Mouse (Mus musculus) forebrain, postnatal 0 days (tissue): ENCODE results near the gene Rab3d. TPM values are rescaled to one million over a fixed set of nuclear protein-coding genes. Genes with fewer than 3 reads are reported as not detected.
A peak's percentile ranks its signal among the peaks of the same experiment; 100 is the strongest.

Source experiments
- ATAC-seq: fragments of 200-750 bp; cut with Nextera tagmentation; 2 replicates; pipeline ENCODE4 v1.8.0; 2017; ENCODE audit warnings: mild to moderate bottlenecking, moderate library complexity
- DNase-seq: peaks from one replicate; pipeline ENCODE4 v3.0.0-alpha.2; 2015
- H3K27ac ChIP-seq: fragments of 300-500 bp; sonication (generic); 2 replicates; pipeline ENCODE4 v1.5.1; 2014; ENCODE audit warnings: low read depth, mild to moderate bottlenecking, antibody characterized with exemption, low read length, moderate library complexity, mixed read lengths
- H3K27me3 ChIP-seq: fragments of 300-500 bp; sonication (generic); 2 replicates; pipeline ENCODE4 v1.6.1; 2014; ENCODE audit warnings: mild to moderate bottlenecking, low read length, mixed read lengths; ENCODE audit not compliant: insufficient read depth
- H3K36me3 ChIP-seq: fragments of 300-500 bp; sonication (generic); 2 replicates; pipeline ENCODE4 v1.6.1; 2014; ENCODE audit warnings: mild to moderate bottlenecking, moderate library complexity; ENCODE audit not compliant: insufficient read depth
- H3K4me1 ChIP-seq: fragments of 300-500 bp; sonication (generic); 2 replicates; pipeline ENCODE4 v1.6.1; 2014; ENCODE audit warnings: antibody characterized with exemption; ENCODE audit not compliant: insufficient read depth
- H3K4me2 ChIP-seq: fragments of 300-500 bp; sonication (generic); 2 replicates; pipeline ENCODE4 v1.6.1; 2014; ENCODE audit warnings: low read depth, mild to moderate bottlenecking, moderate library complexity
- H3K4me3 ChIP-seq: fragments of 300-500 bp; sonication (generic); 2 replicates; pipeline ENCODE4 v1.5.1; 2014; ENCODE audit warnings: low read depth, low read length, mixed read lengths
- H3K9ac ChIP-seq: fragments of 300-500 bp; sonication (generic); 2 replicates; pipeline ENCODE4 v1.6.1; 2014; ENCODE audit warnings: mild to moderate bottlenecking
- H3K9me3 ChIP-seq: fragments of 300-500 bp; sonication (generic); 2 replicates; pipeline ENCODE4 v1.6.1; 2016; ENCODE audit warnings: low read length
- CTCF ChIP-seq: sonication (generic); IDR thresholded peaks from 2 replicates; pipeline ENCODE4 v1.5.1; 2016; ENCODE audit warnings: antibody characterized with exemption, control low read depth, low read depth
- WGBS: fragments of 180-500 bp; shearing (Covaris S2); extraction: QIAGEN DNeasy Blood & Tissue Kit; methylation state at CpG from one replicate; pipeline ENCODE4 v1.1.7; 2014; 5-methylcytosine and 5-hydroxymethylcytosine counted together
- polyA plus RNA-seq: library from polyadenylated mRNA; unstranded; fragments of >200 nt; fragmentation: Nextera tagmentation; extraction: Ambion mirVana; gene quantifications from 2 replicates; pipeline ENCODE4 v1.2.1, GENCODE M21; 2015
- total RNA-seq: library from RNA; depleted of rRNA; stranded (reverse); fragments of >200 nt; gene quantifications from 2 replicates; pipeline ENCODE4 v1.2.3, GENCODE M21; 2014

The Rab3d gene
- total and polyA plus RNA-seq, 2 experiments from 2014 or later = 26.7 to 28.7 TPM

DNA sequence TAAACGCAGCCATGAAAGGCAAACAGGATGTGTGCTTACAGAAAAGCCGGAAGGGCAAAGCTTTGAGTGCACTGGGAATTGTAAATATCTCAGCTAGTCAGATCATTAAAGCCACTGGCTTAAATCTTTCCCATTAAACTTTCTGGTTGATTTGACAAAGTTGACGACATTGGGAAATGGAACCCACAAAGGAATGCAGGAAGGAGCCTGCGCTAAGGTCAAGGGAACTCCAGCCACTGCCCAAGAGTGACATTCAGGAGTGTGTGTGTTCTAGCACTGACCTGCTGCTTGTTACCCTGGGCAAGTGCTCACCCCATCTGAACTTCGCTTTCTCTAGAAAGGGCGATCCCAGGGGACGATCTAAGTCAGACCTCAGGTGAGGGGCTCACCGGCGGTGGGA is 42.1 kb upstream of the Rab3d start:
- no peak overlapping the region for H3K4me2 ChIP-seq
- WGBS = 52% methylated on average over 9 of the region's 9 CpGs
- no peak overlapping the region for H3K9ac ChIP-seq
- H3K4me1 ChIP-seq = peaks cover 9% of the 10 kb centered on the region; the same call in 1 of the 2 replicates
- H3K27ac ChIP-seq = no peak overlapping the region
- no peak for ATAC-seq
- no peak for TF ChIP-seq CTCF
- peaks cover 25% of the 10 kb centered on the region for H3K27me3 ChIP-seq
- H3K36me3 ChIP-seq = no peaks in the 10 kb centered on the region; the same call in 1 of the 2 replicates
- H3K4me3 ChIP-seq = no peak overlapping the region
- no peak for DNase-seq
- H3K9me3 ChIP-seq = no peaks in the 10 kb centered on the region

DNA sequence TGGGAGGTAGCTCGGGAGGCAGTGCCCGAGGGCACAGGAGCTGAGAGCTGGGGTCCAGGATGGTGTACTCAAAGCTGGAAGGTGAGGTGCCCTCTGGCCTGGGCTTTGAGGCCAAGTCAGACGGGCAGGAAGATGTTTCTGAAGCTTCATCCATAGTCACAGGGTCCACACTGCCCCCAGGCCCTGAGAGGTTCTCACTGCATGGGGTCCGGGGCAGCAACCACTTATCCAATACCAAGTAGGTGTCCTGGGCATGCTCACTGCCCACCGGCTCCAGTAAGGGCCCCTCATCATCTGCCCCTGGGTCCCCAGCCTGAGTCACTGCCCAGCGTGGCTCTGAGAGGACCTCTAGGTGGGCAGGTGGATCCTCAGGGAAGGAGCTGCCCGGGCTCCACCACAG is 41.3 kb upstream of the Rab3d start:
- no peak overlapping the region for H3K9ac ChIP-seq
- peaks cover 25% of the 10 kb centered on the region for H3K27me3 ChIP-seq
- H3K36me3 ChIP-seq = no peaks in the 10 kb centered on the region; the same call in 1 of the 2 replicates
- WGBS = 89% methylated on average over 7 of the region's 7 CpGs
- peaks cover 16% of the 10 kb centered on the region for H3K4me1 ChIP-seq
- H3K27ac ChIP-seq = no peak overlapping the region
- H3K4me2 ChIP-seq = no peak overlapping the region
- ATAC-seq (no peak), DNase-seq (no peak)
- H3K4me3 ChIP-seq = no peak overlapping the region
- no peak for TF ChIP-seq CTCF
- no peaks in the 10 kb centered on the region for H3K9me3 ChIP-seq

DNA sequence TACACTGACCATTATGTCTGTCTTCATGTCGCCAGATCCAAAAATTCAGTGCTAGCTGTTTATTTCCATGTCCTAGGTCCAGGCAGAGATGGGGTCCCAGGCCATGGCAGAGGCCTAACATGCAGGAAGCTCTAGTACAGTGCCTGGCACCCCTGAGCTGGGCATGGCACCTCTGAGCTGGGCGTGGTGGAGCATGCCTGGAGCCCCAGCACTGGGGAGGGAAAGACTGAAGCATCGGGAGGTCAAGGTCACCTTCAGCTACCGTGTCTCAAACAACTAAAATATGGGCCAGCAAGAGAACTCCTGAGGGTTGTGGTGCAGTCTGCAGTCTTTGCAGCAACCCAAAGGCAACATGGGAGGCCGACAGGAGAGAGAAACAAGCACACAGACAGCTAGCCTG is 40.4 kb upstream of the Rab3d start:
- no peak for ATAC-seq
- 87% methylated on average over 5 of the region's 5 CpGs for WGBS

DNA sequence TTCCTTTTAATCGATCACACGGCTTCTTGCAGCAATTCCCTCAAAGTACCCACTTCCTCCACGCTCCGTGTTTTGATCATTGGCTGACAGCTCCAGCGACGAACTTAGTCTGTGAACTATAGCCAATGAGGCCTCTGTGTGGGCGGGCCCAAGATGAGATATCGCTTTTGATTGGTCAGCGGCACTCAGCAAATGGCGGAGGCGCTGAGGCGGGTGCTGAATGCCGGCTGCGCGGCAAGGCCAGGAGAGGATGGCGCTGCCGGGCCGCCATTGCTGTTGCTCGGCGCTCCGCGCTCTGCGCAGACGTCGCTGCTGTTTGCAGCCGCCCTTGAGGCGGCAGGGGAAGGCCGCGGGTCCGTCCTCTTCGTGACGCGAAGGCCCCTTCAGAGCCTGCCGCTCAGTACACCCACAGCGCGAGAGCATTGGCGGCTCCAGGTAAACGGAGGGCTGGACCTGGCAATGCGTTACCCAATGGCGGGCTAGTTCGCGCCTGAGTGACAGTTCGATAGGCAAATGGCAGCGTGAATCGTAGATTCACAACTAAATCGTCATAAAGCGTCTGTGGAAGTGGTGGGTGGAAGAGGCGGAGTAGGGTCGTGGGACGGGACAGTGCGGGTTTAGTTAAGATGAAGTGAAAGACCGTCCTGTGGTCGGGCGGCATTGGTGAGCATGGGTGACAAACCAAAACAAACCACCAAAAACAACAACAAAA is 37.7 kb upstream of the Rab3d start, which contains the start of gene Swsap1:
Swsap1 (plus strand) TSS at position 186 of the 712 bp plus-strand sequence.
- TF ChIP-seq CTCF = 0 out of 2 replicates have a peak, but pooled peaks have one; percentile 5
- ATAC-seq (peak; percentile 97), DNase-seq (peak; percentile 100)
- peak within 1 kb of the TSS; percentile 58 for H3K4me3 ChIP-seq
- WGBS = under 1% methylated on average over 54 of the region's 54 CpGs
- H3K9me3 ChIP-seq = no peaks in the 10 kb centered on the region
- H3K27ac ChIP-seq = peak within 1 kb of the TSS; percentile 96
- peaks cover 8% of the 10 kb centered on the region for H3K27me3 ChIP-seq
- peak within 1 kb of the TSS; percentile 83 for H3K9ac ChIP-seq
- H3K36me3 ChIP-seq = no peaks in the 10 kb centered on the region; the same call in 1 of the 2 replicates
- peaks cover 17% of the 10 kb centered on the region for H3K4me1 ChIP-seq
- peak within 1 kb of the TSS; percentile 65 for H3K4me2 ChIP-seq

More for the DNA sequence above, 40.4 kb upstream of the Rab3d start:
- Histone ChIP-seq H3K27me3 (peaks cover 24% of the 10 kb centered on the region), H3K4me3 (no peak overlapping the region), H3K9me3 (no peaks in the 10 kb centered on the region), H3K4me2 (no peak overlapping the region), H3K36me3 (no peaks in the 10 kb centered on the region; the same call in 1 of the 2 replicates), H3K4me1 (peaks cover 21% of the 10 kb centered on the region), H3K9ac (no peak overlapping the region), H3K27ac (no peak overlapping the region)
- DNase-seq = no peak
- no peak for TF ChIP-seq CTCF

DNA sequence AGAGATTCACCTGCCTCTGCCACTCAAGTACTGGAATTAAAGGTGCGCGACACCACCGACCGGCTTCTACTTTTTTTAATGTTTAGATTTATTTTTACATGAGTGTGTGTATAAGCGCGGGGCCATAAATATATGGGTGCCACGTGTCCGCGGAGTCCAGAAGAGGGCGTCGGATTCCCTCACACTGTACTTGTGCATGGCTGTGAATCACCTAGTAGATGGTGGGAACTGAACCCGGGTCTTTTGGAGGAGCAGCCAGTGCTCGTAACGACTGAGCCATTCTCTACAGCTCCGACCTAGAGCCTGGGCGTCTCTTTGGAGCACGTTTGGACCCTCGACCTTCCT is 37.2 kb upstream of the Rab3d start:
- H3K4me2 ChIP-seq = peak overlapping the region; percentile 65
- H3K27ac ChIP-seq = peak overlapping the region; percentile 96
- H3K27me3 ChIP-seq = peaks cover 3% of the 10 kb centered on the region; the same call in 1 of the 2 replicates
- peak; percentile 49 for TF ChIP-seq CTCF
- peak overlapping the region; percentile 58 for H3K4me3 ChIP-seq
- no peak for DNase-seq
- peaks cover 17% of the 10 kb centered on the region for H3K4me1 ChIP-seq
- peak overlapping the region; percentile 83 for H3K9ac ChIP-seq
- no peaks in the 10 kb centered on the region for H3K9me3 ChIP-seq
- 2% methylated on average over 18 of the region's 18 CpGs for WGBS
- no peaks in the 10 kb centered on the region; the same call in 1 of the 2 replicates for H3K36me3 ChIP-seq
- ATAC-seq = peak; percentile 28

DNA sequence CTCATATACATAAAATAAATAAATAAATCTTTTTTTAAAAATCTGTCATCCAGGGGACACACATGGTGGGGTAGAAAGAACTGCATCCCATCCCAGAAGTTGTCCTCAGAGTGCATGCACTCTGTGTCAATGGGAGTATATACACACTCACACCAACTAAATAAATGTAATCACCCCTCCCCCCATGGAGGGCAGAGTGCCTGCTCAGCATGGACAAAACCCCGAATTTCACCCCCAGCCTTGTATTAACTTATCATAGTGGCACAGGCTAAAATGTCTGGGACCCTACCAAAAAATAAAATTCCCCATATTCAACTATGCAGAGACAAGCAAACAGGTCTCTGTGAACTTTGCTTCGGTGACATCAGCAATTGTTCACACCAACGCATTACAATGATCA is 36.6 kb upstream of the Rab3d start:
- Histone ChIP-seq H3K9me3 (no peaks in the 10 kb centered on the region), H3K4me3 (no peak overlapping the region), H3K27me3 (no peaks in the 10 kb centered on the region), H3K36me3 (no peaks in the 10 kb centered on the region; the same call in 1 of the 2 replicates), H3K27ac (no peak overlapping the region), H3K4me2 (no peak overlapping the region; the same call in 1 of the 2 replicates), H3K4me1 (peaks cover 17% of the 10 kb centered on the region), H3K9ac (no peak overlapping the region)
- TF ChIP-seq CTCF = no peak
- DNase-seq (no peak), ATAC-seq (no peak)
- 71% methylated on average over 3 of the region's 3 CpGs for whole genome bisulfite sequencing

DNA sequence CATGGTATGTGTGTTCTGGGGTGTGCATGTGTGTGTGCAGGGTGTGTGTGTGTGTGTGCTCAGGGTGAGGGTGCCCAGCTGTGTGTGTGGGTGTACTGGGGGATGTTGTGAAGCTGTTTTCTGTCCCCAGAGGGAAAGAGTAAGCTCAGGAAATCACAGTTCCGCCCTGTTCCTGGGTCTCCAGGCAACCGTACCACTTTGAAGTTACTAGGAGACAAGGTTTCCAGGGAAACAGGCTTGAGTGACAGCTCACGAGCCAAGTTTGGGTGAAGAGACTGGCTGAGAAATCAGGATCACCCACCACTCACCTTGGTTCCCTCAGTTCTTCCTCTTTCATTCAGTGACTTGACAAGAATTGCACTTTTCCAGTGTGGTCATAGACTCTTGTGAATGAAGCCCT is 35.6 kb upstream of the Rab3d start:
- DNase-seq = peak; percentile 86
- Histone ChIP-seq H3K4me1 (peaks cover 17% of the 10 kb centered on the region), H3K9me3 (no peaks in the 10 kb centered on the region), H3K4me2 (no peak overlapping the region), H3K4me3 (no peak overlapping the region), H3K27me3 (no peaks in the 10 kb centered on the region), H3K36me3 (no peaks in the 10 kb centered on the region; the same call in 1 of the 2 replicates), H3K9ac (no peak overlapping the region), H3K27ac (peak overlapping the region; percentile 57)
- peak; percentile 40 for ATAC-seq
- TF ChIP-seq CTCF = no peak
- 8% methylated on average over 3 of the region's 3 CpGs for WGBS
